Mouse (Mus musculus) CH12.LX (cell line): ENCODE measurements around the gene Cox14. TPM values are rescaled to one million over a fixed set of nuclear protein-coding genes. Genes with fewer than 3 reads are reported as not detected.

Experiments
- DNase-seq: peaks from one replicate; pipeline ENCODE4 v3.0.0-alpha.2; 2013; ENCODE audit errors: extremely low read depth
- H3K27ac ChIP-seq: 2 replicates; pipeline ENCODE4 v1.5.1; 2012; ENCODE audit warnings: low read depth, mild to moderate bottlenecking, control low read depth, moderate library complexity; ENCODE audit not compliant: insufficient read depth
- H3K27me3 ChIP-seq: replicated peaks from 2 replicates; pipeline ENCODE3; 2012; ENCODE audit warnings: inconsistent platforms
- H3K36me3 ChIP-seq, 2 experiments: replicated peaks in 1 of 2; 2 replicates each; pipeline versions ENCODE3 to v1.6.1; 2012; ENCODE audit warnings: inconsistent platforms in 1 of 2, low read length in 1 of 2, mild to moderate bottlenecking in 1 of 2, mixed read lengths in 1 of 2, moderate library complexity in 1 of 2; ENCODE audit not compliant: control insufficient read depth in 1 of 2, insufficient read depth in 1 of 2
- H3K4me1 ChIP-seq, 2 experiments: 2 replicates each; pipeline ENCODE4 v1.6.1; 2012; ENCODE audit warnings: inconsistent platforms in 1 of 2, moderate library complexity in 1 of 2; ENCODE audit not compliant: insufficient read depth in 2 of 2, control insufficient read depth in 1 of 2
- H3K4me2 ChIP-seq: 2 replicates; pipeline ENCODE4 v1.6.1; 2012; ENCODE audit warnings: low read depth, mild to moderate bottlenecking, control low read depth; ENCODE audit not compliant: poor library complexity, insufficient read depth, severe bottlenecking
- H3K4me3 ChIP-seq, 3 experiments: fragments of 150-350 bp in 1 of 3; sonication (generic) in 1 of 3; replicated peaks in 1 of 3; 2 replicates each; pipeline versions ENCODE3 to v1.5.1; 2011 to 2012; ENCODE audit warnings: low read depth in 2 of 3, low read length in 2 of 3, mild to moderate bottlenecking in 2 of 3, moderate library complexity in 2 of 3, control low read depth in 1 of 3, improper control_type of control experiment in 1 of 3, inconsistent platforms in 1 of 3, mixed read lengths in 1 of 3; ENCODE audit not compliant: poor library complexity in 1 of 3
- H3K79me2 ChIP-seq: replicated peaks from 2 replicates; pipeline ENCODE4 v1.6.1; 2012; ENCODE audit warnings: mild to moderate bottlenecking, moderate library complexity; ENCODE audit not compliant: control insufficient read depth, poor library complexity, insufficient read depth, severe bottlenecking; ENCODE audit errors: extremely low read depth
- H3K9ac ChIP-seq: 2 replicates; pipeline ENCODE4 v1.6.1; 2012; ENCODE audit warnings: low read depth, mild to moderate bottlenecking, control low read depth, moderate library complexity; ENCODE audit not compliant: insufficient read depth
- H3K9me3 ChIP-seq: replicated peaks from 2 replicates; pipeline ENCODE3; 2012; ENCODE audit warnings: low read length, inconsistent platforms, mixed read lengths
- BHLHE40 ChIP-seq: IDR thresholded peaks from 2 replicates; pipeline ENCODE4 v1.6.1; 2011; ENCODE audit warnings: mild to moderate bottlenecking, low read depth, low read length, improper control_type of control experiment
- CHD1 ChIP-seq: IDR thresholded peaks from 2 replicates; pipeline ENCODE4 v1.6.1; 2012; ENCODE audit warnings: low read depth, low read length, improper control_type of control experiment, inconsistent platforms
- ELF1 ChIP-seq: IDR thresholded peaks from 2 replicates; pipeline ENCODE4 v1.6.1; 2014; ENCODE audit warnings: low read depth, mild to moderate bottlenecking, inconsistent platforms, low read length, improper control_type of control experiment
- GABPA ChIP-seq: IDR thresholded peaks from 2 replicates; pipeline ENCODE4 v1.6.1; 2012; ENCODE audit warnings: low read depth, low read length, improper control_type of control experiment, inconsistent platforms; ENCODE audit not compliant: insufficient replicate concordance
- IRF4 ChIP-seq: IDR thresholded peaks from 2 replicates; pipeline ENCODE4 v1.6.1; 2014; ENCODE audit warnings: low read depth, mild to moderate bottlenecking, inconsistent platforms, low read length, improper control_type of control experiment
- MAZ ChIP-seq: IDR thresholded peaks from 2 replicates; pipeline ENCODE4 v1.6.1; 2012; ENCODE audit warnings: low read depth, mild to moderate bottlenecking, inconsistent platforms, low read length, improper control_type of control experiment, moderate library complexity
- NRF1 ChIP-seq: IDR thresholded peaks from 2 replicates; pipeline ENCODE4 v1.6.1; 2014; ENCODE audit warnings: low read depth, mild to moderate bottlenecking, inconsistent platforms, low read length, improper control_type of control experiment, moderate library complexity
- POLR2A ChIP-seq: IDR thresholded peaks from 2 replicates; pipeline ENCODE4 v1.6.1; 2011; ENCODE audit warnings: low read depth, mild to moderate bottlenecking, improper control_type of control experiment, low read length
- RCOR1 ChIP-seq: conservative IDR thresholded peaks from 2 replicates; pipeline ENCODE4 v1.6.1; 2012; ENCODE audit warnings: low read depth, mild to moderate bottlenecking, inconsistent platforms, low read length, improper control_type of control experiment
- SIN3A ChIP-seq: IDR thresholded peaks from 2 replicates; pipeline ENCODE4 v1.6.1; 2012; ENCODE audit warnings: low read length, improper control_type of control experiment, inconsistent platforms
- ZC3H11A ChIP-seq: IDR thresholded peaks from 2 replicates; pipeline ENCODE4 v1.6.1; 2012; ENCODE audit warnings: low read depth, mild to moderate bottlenecking, inconsistent platforms, low read length, improper control_type of control experiment
- ZKSCAN1 ChIP-seq: IDR thresholded peaks from 2 replicates; pipeline ENCODE4 v1.6.1; 2012; ENCODE audit warnings: low read depth, inconsistent platforms, low read length, improper control_type of control experiment, borderline replicate concordance
- dilution Hi-C: fragments of 300-500 bp; cut with MboI; formaldehyde crosslinking; loops from 2 replicates; pipeline ENCODE4 v1.14.3; 2020; ENCODE audit warnings: low sequenced_read_pairs; ENCODE audit not compliant: extremely low pct_unique_long_range_greater_than_20kb, extremely low pct_ligation_motif_present
- in situ Hi-C: fragments of 300-500 bp; cut with MboI; formaldehyde crosslinking; loops from 3 replicates; pipeline ENCODE4 v1.14.3; 2019; ENCODE audit warnings: low sequenced_read_pairs, low pct_ligation_motif_present, low pct_unique_long_range_greater_than_20kb, mixed read lengths
- polyA plus RNA-seq: library from polyadenylated mRNA; unstranded; fragments of >175 nt; gene quantifications from 2 replicates; pipeline ENCODE4 v1.2.1, GENCODE M21; 2012; ENCODE audit warnings: low read depth; ENCODE audit not compliant: insufficient read length
- total RNA-seq, 2 experiments: library from RNA; depleted of rRNA; stranded (reverse); fragments of 300-350 nt in 1 of 2; fragments of >200 nt in 1 of 2; gene quantifications; 2 replicates each; pipeline ENCODE4 v1.2.3; 2012 to 2014

Gene Cox14
- total and polyA plus RNA-seq, 3 experiments: 98.8 to 140 (median 119) TPM

GRCm38 (mm10) chr15:99697309-99697708 is 28.1 kb upstream of the Cox14 start:
- DNase-seq: no peak
- peaks cover 13 to 14% of the 10 kb centered on the region in 2 experiments for H3K4me1 ChIP-seq
- dilution Hi-C loops: no loop called here
- peaks cover 0 to 1% of the 10 kb centered on the region in 2 experiments for H3K36me3 ChIP-seq
- no peak for TF ChIP-seq BHLHE40
- TF ChIP-seq IRF4: no peak
- TF ChIP-seq RCOR1: no peak
- TF ChIP-seq POLR2A: no peak
- H3K9me3 ChIP-seq: no peaks in the 10 kb centered on the region
- H3K79me2 ChIP-seq: no peaks in the 10 kb centered on the region
- in situ Hi-C loops: no loop called here
- no peak overlapping the region for H3K9ac ChIP-seq
- H3K27ac ChIP-seq: no peak overlapping the region
- H3K4me2 ChIP-seq: no peak overlapping the region
- H3K4me3 ChIP-seq: no peak overlapping the region
- H3K27me3 ChIP-seq: peaks cover 55% of the 10 kb centered on the region

- dilution Hi-C loops: no loop called here
- H3K4me3 ChIP-seq: no peak overlapping the region
- in situ Hi-C loops: no loop called here
- H3K9ac ChIP-seq: no peak overlapping the region
- TF ChIP-seq BHLHE40: peak; percentile 66
- TF ChIP-seq CHD1: no peak
- peaks cover 0 to 9% of the 10 kb centered on the region in 2 experiments for H3K36me3 ChIP-seq
- H3K4me1 ChIP-seq: peaks cover 17 to 26% of the 10 kb centered on the region in 2 experiments
- no peaks in the 10 kb centered on the region for H3K9me3 ChIP-seq
- H3K79me2 ChIP-seq: no peaks in the 10 kb centered on the region; the same call in 1 of the 2 replicates
- H3K4me2 ChIP-seq: no peak overlapping the region
- peaks cover 42% of the 10 kb centered on the region for H3K27me3 ChIP-seq
- no peak overlapping the region for H3K27ac ChIP-seq
- DNase-seq: no peak
Observed at GRCm38 (mm10) chr15:99698533-99699085, 26.8 kb upstream of the Cox14 start.

GRCm38 (mm10) chr15:99699715-99700114 is 25.7 kb upstream of the Cox14 start:
- no peak for DNase-seq
- H3K79me2 ChIP-seq: no peaks in the 10 kb centered on the region; the same call in 1 of the 2 replicates
- H3K36me3 ChIP-seq: peaks cover 7 to 19% of the 10 kb centered on the region in 2 experiments
- in situ Hi-C loops (no loop called here), dilution Hi-C loops (no loop called here)
- no peak overlapping the region for H3K9ac ChIP-seq
- H3K27ac ChIP-seq: no peak overlapping the region
- TF ChIP-seq ELF1 (no peak), ZKSCAN1 (no peak), MAZ (no peak), NRF1 (no peak), ZC3H11A (no peak), SIN3A (no peak), POLR2A (no peak), GABPA (no peak)
- peaks cover 17 to 27% of the 10 kb centered on the region in 2 experiments for H3K4me1 ChIP-seq
- no peaks in the 10 kb centered on the region for H3K9me3 ChIP-seq
- no peak overlapping the region for H3K4me3 ChIP-seq
- H3K27me3 ChIP-seq: peaks cover 31% of the 10 kb centered on the region
- H3K4me2 ChIP-seq: no peak overlapping the region
